Mouse (Mus musculus) ovary, postnatal 14 days (tissue): ENCODE data around the gene Rpl23a.
"Not testable (repeated sequence)": the region's sequence is repeated elsewhere in the genome, so short reads cannot be mapped to it uniquely, and the experiment has no call there.

ENCODE experiments used
- DNase-seq: peaks from one replicate; pipeline ENCODE4 v3.0.0; 2022; ENCODE audit warnings: low spot score

Rpl23a gene

GRCm38 (mm10) chr11:78184702-78185101, 1.3 kb upstream of the Rpl23a start:
- DNase-seq = not testable (repeated sequence)

DNA sequence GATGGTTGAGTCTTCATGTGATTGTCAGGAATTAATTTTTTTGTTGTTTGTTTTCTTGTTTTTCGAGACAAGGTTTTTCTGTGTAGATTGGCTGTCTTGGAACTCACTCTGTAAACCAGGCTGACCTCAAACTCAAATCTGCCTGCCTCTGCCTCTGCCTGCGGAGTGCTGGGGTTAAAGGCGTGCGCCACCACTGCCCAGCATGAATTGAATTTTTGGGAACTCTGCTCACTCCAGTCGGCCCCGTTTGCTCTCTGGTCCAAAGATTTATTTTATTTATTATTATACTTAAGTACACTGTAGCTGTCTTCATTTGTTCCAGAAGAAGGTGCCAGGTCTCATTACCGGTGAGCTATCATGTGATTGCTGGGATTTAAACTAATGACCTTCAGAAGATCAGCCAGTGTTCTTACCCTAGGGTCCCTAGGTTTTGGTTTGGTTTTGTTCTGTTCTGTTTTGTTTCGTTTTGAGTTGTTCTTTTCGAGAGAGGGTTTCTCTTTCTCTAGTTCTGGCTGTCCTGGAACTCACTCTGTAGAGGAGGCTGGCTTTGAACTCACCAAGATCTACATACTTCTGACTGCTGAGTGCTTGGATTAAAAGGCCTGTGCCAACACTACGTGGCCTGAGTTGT, 615 bp upstream of the Rpl23a start:
- DNase-seq = no peak

- DNase-seq = no peak
Measured at GRCm38 (mm10) chr11:78182450-78182849, 934 bp downstream of the Rpl23a start.

DNA sequence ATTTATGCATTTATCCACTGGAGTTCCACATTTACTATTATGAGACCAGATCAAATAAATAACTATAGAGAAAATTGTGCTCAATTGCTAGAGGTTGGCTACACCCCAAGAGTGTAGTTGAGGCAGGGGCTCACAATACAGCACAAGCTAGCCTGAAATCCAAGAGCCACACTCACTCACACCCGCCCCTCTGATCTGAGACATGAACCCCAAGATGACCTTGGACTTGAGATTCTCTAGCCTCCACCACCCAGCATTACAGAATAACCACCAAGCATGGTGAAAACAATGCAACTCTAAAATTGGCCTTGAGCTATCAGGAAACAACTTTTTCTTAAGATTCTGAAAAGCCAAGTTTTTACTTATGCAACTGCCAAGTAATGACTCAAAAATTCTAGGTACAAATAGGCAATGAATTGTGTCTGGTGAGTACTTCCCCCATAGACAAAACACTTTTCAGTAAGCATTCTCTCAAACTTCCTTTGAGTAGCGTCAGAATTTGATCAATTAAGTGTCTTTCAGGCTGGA, 1.5 kb downstream of the Rpl23a start:
- no peak for DNase-seq

GRCm38 (mm10) chr11:78180081-78180761, 3.2 kb downstream of the Rpl23a start:
- no peak for DNase-seq

- no peak for DNase-seq
Measured at GRCm38 (mm10) chr11:78179438-78179999, 3.9 kb downstream of the Rpl23a start.

- peak; percentile 66 for DNase-seq
Measured at GRCm38 (mm10) chr11:78178859-78179437, 4.4 kb downstream of the Rpl23a start.

- peak; percentile 98 for DNase-seq
Measured at GRCm38 (mm10) chr11:78177903-78178858, 5.2 kb downstream of the Rpl23a start.

GRCm38 (mm10) chr11:78177437-78177836, 5.9 kb downstream of the Rpl23a start:
- no peak for DNase-seq

DNA sequence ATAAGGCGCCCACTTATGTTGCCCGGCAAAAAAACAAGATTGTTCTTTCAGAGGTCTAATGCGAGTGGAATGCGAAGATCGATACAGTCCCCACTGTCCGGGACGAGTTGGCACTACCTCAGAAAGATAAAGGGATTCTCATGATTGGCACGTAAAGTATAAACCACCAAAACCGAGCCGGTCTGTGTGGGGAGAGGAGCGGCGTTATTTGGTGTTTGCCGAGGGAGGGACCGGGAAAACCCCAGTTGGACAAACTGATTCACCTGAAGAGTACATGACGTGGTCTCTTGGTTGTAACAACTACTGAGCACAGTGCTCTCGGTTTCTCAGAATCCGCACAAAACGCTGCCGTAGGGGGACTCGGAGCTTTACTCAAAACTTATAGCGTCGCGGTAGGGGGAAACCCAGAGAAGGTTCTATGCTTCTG, 6.5 kb downstream of the Rpl23a start:
- no peak for DNase-seq

DNA sequence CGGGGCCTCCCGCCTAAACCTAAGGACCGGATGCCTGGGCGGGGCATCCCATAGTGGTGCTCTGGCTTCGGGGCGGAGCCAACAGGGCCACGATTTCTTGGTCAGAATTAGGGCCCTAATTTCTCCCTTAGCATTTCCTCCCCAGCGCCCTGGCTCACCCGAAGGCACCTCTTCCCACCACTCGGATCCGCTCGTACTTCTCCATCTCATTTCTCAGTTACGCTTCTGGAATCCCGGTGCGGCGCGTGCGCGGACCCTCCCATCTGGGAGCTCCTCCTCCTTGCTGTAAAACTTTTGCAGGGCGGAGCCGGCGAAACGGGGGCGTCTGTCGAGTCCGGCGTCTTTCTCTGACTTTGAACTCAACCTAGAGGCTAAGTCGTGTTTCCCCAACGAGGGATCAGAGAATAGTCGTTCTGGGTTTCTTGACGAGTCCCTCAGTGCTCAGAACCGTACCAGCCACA, 7.0 kb downstream of the Rpl23a start, which contains the start of the genes Nek8 and Tlcd1:
Nek8 (minus strand) TSS at position 274 of the 461 bp plus-strand sequence.
Tlcd1 (plus strand) TSS at position 310 of the 461 bp plus-strand sequence.
- DNase-seq = peak; percentile 80

DNA sequence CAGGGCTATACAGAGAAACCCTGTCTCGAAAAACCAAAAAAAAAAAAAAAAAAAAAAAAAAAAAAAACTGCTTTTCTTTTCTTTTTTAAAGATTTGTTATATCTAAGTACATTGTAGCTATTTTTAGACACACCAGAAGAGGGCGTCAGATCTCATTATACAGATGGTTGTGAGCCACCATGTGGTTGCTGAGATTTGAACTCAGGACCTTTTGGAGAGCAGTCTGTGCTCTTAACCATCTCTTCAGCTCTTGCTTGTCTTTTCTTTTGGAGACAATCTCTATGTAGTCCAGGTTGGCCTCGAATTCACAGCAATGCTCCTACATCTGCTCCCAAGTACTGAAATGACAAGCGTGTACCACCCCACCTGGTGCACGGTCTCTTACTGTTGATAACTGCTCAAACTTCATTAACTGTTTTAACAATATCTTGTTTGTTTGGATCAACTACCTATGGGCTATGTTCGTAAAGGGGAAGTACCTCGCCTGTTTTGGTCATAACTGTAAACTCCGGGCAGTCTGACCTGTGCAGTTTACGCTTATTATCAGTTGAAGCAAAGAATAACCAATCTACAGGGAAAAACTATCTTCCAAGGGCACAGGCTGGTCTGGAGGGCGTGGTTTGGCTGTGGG, 7.5 kb downstream of the Rpl23a start:
- DNase-seq = no peak

GRCm38 (mm10) chr11:78174506-78174905, 8.9 kb downstream of the Rpl23a start:
- DNase-seq = no peak

DNA sequence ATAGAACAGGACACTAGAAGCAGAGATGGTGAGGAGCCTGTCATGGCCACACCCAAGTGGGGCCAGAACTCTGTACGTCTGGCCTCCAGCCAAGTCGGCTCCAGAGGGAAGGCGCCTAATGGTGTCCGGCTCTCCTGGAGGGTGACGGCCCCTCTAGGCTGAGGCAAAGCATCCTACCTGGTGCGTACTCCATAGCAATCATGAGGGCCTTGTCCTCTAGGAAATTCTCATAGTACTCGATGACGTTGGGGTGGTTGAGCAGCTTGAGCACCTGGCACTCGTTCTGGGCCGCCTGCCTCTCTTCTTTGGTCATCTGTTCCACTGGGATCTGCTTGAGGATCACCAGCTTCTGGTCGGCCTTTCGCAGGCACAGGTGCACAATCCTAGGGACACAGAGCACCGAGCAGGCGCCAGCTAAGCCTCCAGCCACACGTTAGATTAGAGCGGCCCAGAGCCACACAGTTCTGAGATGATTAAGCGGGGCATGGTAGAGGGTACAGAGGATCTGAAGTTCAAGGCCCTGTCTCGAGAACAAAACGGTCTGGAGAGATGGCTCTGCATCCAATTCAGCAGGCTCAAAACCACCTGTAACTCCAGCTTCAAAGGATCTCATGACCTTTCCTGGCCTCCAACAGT, 10.5 kb downstream of the Rpl23a start:
- no peak for DNase-seq

GRCm38 (mm10) chr11:78172034-78172747, 11.2 kb downstream of the Rpl23a start:
- no peak for DNase-seq

DNA sequence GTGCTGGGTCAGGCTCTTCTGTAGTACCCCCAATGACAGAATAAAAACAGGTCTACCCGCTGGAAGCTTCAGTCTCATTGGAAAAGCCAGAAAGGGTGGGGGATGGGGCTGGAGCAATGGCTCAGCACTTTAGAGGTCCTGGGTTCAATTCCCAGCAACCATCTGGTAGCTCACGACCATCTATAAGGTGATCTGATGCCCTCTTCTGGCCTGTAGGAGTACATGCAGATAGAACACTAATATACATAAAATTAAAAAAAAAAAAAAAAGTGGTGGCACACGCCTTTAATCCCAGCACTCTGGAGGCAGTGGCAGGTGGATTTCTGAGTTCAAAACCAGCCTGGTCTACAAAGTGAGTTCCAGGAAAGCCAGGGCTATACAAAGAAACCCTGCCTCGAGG, 12.1 kb downstream of the Rpl23a start:
- no peak for DNase-seq

DNA sequence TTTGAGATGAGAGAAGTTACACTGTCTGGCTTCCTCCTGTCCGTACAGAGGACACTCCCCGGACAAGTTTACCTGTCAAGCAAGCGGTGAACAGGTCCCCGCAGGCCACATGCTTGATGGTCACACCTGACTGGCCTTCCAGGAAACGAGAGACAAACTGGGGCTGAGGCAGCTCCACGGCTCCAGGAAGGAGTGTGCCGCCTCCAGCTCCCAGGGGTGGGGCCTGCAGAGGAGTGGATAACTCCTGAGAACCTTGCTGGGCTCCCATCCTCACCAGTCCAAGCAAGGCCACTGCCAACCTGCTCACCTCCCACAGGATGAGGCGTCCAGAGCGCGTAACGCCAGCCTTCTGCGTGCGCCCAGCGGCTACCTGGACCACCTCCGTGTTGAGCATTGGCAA, 13.1 kb downstream of the Rpl23a start:
- DNase-seq = no peak

DNA sequence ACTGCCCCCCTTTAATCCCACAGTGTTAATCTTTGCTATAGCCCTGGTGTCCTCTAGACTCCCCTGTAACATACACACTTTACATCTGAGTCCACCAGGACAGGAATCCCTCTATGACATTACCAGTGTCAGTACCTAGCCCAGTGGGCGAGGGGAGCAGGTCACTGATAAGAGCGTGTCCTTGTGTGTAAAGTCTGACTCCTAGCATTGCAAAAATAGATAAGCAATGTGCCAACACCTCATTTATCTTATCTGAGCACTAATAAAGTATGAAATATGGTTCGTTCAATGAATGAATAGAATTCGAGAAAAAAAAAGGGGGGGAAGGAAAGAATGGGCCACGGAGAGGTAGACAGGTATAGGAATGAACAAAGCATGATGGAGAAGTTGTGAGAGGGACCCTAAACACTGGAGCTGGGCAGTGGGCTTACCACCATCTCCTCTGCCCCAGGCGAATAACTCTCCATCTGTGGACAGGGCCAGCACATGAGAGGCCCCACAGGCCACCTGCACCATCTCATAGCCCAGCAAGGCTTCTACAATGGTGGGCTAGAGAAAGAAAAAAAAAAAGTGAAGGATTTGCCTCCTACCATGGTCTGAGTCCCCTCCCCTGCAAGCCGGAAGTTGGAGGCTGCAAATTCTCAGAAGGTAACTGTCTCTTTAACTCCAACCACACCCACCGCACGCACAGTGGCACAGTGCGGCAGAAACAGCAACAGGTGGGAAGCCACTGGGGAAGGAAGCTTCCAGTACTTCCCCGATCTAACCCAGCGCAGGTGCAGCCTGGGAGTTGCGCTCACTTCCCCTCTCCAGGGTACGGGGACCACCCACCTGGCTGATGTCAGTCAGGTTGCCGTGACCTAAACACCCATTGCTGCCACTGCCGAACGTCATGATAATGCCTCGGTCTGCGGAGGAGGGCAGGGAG, 14.6 kb downstream of the Rpl23a start:
- DNase-seq = no peak
